Mouse (Mus musculus) cerebellum, adult 2 months (tissue): Measurements from ENCODE around the gene Grik2.

Source experiments
- CTCF ChIP-seq: fragments of 200-500 bp; IDR thresholded peaks from 2 replicates; pipeline ENCODE4 v1.5.1; 2011; ENCODE audit warnings: low read depth, mild to moderate bottlenecking, control low read depth, low read length, moderate library complexity, borderline replicate concordance; ENCODE audit not compliant: insufficient read depth
- POLR2A ChIP-seq: fragments of 200-500 bp; IDR thresholded peaks from 2 replicates; pipeline ENCODE4 v1.6.1; 2011; ENCODE audit warnings: low read length, control low read depth, borderline replicate concordance; ENCODE audit not compliant: insufficient read depth

GRCm38 (mm10) chr10:49785477-49785876, 3.1 kb downstream of the Grik2 start:
- TF ChIP-seq CTCF: no peak
- no peak for TF ChIP-seq POLR2A
